Mouse (Mus musculus) urinary bladder, postnatal 14 days (tissue): Measurements from ENCODE around the gene Hexim1.

Experiments used
- DNase-seq: peaks from one replicate; pipeline ENCODE4 v3.0.0; 2021; ENCODE audit warnings: low spot score

Gene Hexim1

GRCm38 (mm10) chr11:103149771-103150170, 33.7 kb downstream of the Hexim1 start:
- no peak for DNase-seq

- DNase-seq = peak; percentile 97
These were observed 42.8 kb downstream of the Hexim1 start for GRCm38 (mm10) chr11:103158621-103159478.

GRCm38 (mm10) chr11:103160738-103161137, 44.7 kb downstream of the Hexim1 start:
- DNase-seq = no peak

GRCm38 (mm10) chr11:103161449-103161848, 45.4 kb downstream of the Hexim1 start:
- no peak for DNase-seq

- DNase-seq = no peak
These were observed 46.1 kb downstream of the Hexim1 start for GRCm38 (mm10) chr11:103162132-103162531.

GRCm38 (mm10) chr11:103164391-103164790, 48.4 kb downstream of the Hexim1 start:
- DNase-seq = no peak

GRCm38 (mm10) chr11:103168690-103169390, 52.8 kb downstream of the Hexim1 start:
- DNase-seq = peak; percentile 70
